Mouse (Mus musculus): ENCODE measurements around the gene Cep164. TPM values are rescaled to one million over a fixed set of nuclear protein-coding genes. Genes with fewer than 3 reads are reported as not detected.
"Not testable (repeated sequence)": the region's sequence is repeated elsewhere in the genome, so short reads cannot be mapped to it uniquely, and the experiment has no call there.

Cep164 gene
- polyA plus RNA-seq, 1 experiment from 2014 or later, result 31.6 TPM

DNA sequence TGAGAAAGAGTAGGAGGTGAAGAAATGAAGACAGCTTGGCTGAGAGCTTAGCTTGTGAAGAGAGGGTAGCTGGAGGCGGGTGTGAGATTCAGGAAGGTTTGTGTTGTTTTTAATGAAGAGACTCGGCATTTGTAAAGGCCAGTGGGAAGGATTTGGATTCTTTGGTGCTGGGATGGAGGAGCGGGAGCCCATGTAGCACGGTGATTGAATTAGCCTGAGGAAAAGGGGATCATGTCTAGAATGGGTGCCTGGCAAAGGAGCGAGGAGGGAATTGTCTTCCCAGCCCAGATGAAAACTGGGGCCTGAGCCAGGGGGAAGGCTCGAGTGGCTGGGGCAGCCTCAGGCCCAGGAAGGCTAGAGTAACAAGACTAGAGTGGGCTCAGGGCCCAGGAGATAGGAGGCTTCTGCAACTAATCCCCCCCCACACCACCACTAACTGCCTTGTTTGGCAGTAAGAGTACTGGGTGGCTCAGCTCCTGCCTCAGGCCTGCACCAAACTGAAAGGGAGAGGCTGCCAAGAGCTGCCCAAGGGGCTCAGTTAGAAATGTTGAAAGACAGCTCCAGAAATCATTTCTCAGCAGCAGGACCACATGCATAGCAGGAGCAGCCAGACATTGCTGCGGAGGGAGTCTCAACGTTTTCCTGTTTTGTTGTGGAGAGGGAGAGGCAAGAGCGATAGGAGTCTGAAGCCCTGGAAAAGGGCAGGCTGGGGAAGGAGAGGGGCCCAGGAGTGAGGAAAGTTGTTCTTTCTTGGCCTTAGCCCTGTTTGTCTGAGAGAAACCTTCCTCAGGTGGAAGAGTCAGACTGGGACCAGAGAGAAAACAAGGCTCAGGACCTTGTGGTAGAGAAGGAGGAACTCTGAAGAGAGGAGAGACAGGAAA, 21.3 kb upstream of the Cep164 start:
- H3K4me2 ChIP-seq (replicated peaks), result peak overlapping the region; percentile 10; the same call in 1 of the 2 replicates
- peak overlapping the region; percentile 90 for H3K27ac ChIP-seq (replicated peaks)
- H3K36me3 ChIP-seq, result 0 out of 2 replicates have a peak, but pooled peaks cover 14% of the 10 kb centered on the region
- H3K27me3 ChIP-seq, result no peaks in the 10 kb centered on the region
- WGBS, result 28% methylated on average over 9 of the region's 9 CpGs
- H3K4me1 ChIP-seq, result peaks cover 29% of the 10 kb centered on the region
- H3K9ac ChIP-seq, result no peak overlapping the region
- ATAC-seq (ENCODE audit: insufficient number of reproducible peaks, low FRiP score, low TSS enrichment, low read depth), result peak; percentile 81
- H3K9me3 ChIP-seq (replicated peaks), result no peaks in the 10 kb centered on the region
- no peak overlapping the region for H3K4me3 ChIP-seq (replicated peaks)

DNA sequence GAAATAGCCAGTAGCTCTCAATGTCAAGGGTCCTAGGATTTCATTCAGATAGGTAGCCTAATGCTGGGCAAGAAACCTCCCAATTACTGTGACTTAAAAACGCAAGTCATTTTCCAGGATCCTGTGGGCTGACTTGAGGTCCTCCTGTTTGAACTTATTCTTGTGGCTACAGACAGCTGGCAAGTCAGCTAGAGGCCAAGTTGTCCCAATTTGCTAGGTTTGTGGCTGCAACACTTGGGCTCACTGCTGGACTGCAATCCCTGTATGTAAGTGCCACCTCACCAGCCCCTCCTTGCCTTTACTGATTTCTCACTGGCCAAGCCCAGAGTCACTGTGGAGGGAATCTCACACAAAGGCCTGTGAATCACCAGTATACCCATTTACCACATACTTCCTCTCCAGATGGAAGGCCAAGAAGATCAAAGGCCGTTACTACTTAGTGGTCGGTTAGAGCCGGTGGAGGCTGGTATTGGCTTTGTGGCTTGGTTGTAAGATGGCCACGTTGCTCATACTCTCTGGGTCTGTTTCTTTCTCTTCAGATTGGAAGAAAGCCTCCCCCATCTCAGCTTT, 18.5 kb upstream of the Cep164 start:
- ATAC-seq (ENCODE audit: insufficient number of reproducible peaks, low FRiP score, low TSS enrichment, low read depth), result no peak
- 74% methylated on average over 5 of the region's 5 CpGs for WGBS
- Histone ChIP-seq H3K4me1 (peaks cover 29% of the 10 kb centered on the region), H3K9me3 (replicated peaks) (no peaks in the 10 kb centered on the region), H3K27me3 (no peaks in the 10 kb centered on the region), H3K4me3 (replicated peaks) (no peak overlapping the region), H3K27ac (replicated peaks) (no peak overlapping the region), H3K36me3 (no peaks in the 10 kb centered on the region), H3K4me2 (replicated peaks) (no peak overlapping the region), H3K9ac (no peak overlapping the region)

- not testable (repeated sequence) for H3K27me3 ChIP-seq; ATAC-seq (ENCODE audit: insufficient number of reproducible peaks, low FRiP score, low TSS enrichment, low read depth); H3K9me3 ChIP-seq (replicated peaks); H3K36me3 ChIP-seq; H3K27ac ChIP-seq (replicated peaks); H3K4me3 ChIP-seq (replicated peaks); H3K9ac ChIP-seq; H3K4me2 ChIP-seq (replicated peaks)
- WGBS, result 59% methylated on average over 2 of the region's 2 CpGs
- peaks cover 34% of the 10 kb centered on the region for H3K4me1 ChIP-seq
Observed at GRCm38 (mm10) chr9:45846176-45846575, 17.7 kb upstream of the Cep164 start.

DNA sequence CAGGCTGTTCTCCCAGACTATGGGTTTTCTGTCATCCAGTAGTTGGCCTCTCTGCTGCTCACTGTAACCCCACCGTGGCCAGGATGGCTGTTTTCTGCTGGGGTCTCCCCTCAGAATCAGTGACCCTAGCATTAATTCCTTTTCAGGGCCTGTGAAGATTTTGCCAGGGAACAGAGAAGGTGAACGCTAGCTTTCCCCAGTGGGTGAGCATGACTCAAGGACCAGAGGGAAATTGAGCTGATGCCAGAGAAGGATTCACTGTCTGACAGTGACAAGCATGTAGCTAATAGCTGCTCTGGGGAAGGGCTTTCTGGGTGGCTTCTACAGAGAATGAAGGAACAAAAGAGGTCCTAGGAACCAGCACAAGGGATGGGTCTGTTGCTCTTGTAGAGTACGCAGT, 17.1 kb upstream of the Cep164 start:
- no peaks in the 10 kb centered on the region for H3K27me3 ChIP-seq
- peaks cover 35% of the 10 kb centered on the region for H3K4me1 ChIP-seq
- ATAC-seq (ENCODE audit: insufficient number of reproducible peaks, low FRiP score, low TSS enrichment, low read depth), result no peak
- WGBS, result 77% methylated on average over 3 of the region's 3 CpGs
- no peak overlapping the region for H3K9ac ChIP-seq
- no peak overlapping the region for H3K4me3 ChIP-seq (replicated peaks)
- no peak overlapping the region for H3K27ac ChIP-seq (replicated peaks)
- no peaks in the 10 kb centered on the region for H3K9me3 ChIP-seq (replicated peaks)
- no peak overlapping the region for H3K4me2 ChIP-seq (replicated peaks)
- no peaks in the 10 kb centered on the region for H3K36me3 ChIP-seq

- Histone ChIP-seq H3K4me3 (replicated peaks) (no peak overlapping the region), H3K36me3 (no peaks in the 10 kb centered on the region), H3K27ac (replicated peaks) (no peak overlapping the region), H3K27me3 (no peaks in the 10 kb centered on the region), H3K4me1 (peaks cover 33% of the 10 kb centered on the region), H3K9ac (no peak overlapping the region), H3K4me2 (replicated peaks) (no peak overlapping the region), H3K9me3 (replicated peaks) (no peaks in the 10 kb centered on the region)
- ATAC-seq (ENCODE audit: insufficient number of reproducible peaks, low FRiP score, low TSS enrichment, low read depth), result no peak
- WGBS, result 93% methylated on average over 1 of the region's 1 CpGs
Observed at GRCm38 (mm10) chr9:45843780-45844179, 15.3 kb upstream of the Cep164 start.

- Histone ChIP-seq H3K9ac (no peak overlapping the region), H3K36me3 (no peaks in the 10 kb centered on the region), H3K9me3 (replicated peaks) (no peaks in the 10 kb centered on the region), H3K4me1 (peaks cover 28% of the 10 kb centered on the region), H3K27ac (replicated peaks) (no peak overlapping the region), H3K4me3 (replicated peaks) (no peak overlapping the region), H3K27me3 (no peaks in the 10 kb centered on the region), H3K4me2 (replicated peaks) (no peak overlapping the region)
- WGBS, result 77% methylated on average over 5 of the region's 5 CpGs
- ATAC-seq (ENCODE audit: insufficient number of reproducible peaks, low FRiP score, low TSS enrichment, low read depth), result no peak
Observed at GRCm38 (mm10) chr9:45843007-45843406, 14.5 kb upstream of the Cep164 start.

GRCm38 (mm10) chr9:45841458-45841857, 13.0 kb upstream of the Cep164 start:
- no peaks in the 10 kb centered on the region for H3K36me3 ChIP-seq
- 79% methylated on average over 6 of the region's 6 CpGs for WGBS
- peaks cover 30% of the 10 kb centered on the region for H3K4me1 ChIP-seq
- no peak overlapping the region for H3K9ac ChIP-seq
- no peak overlapping the region for H3K4me3 ChIP-seq (replicated peaks)
- no peak for ATAC-seq (ENCODE audit: insufficient number of reproducible peaks, low FRiP score, low TSS enrichment, low read depth)
- no peaks in the 10 kb centered on the region for H3K27me3 ChIP-seq
- no peak overlapping the region for H3K4me2 ChIP-seq (replicated peaks)
- H3K9me3 ChIP-seq (replicated peaks), result no peaks in the 10 kb centered on the region
- H3K27ac ChIP-seq (replicated peaks), result no peak overlapping the region

DNA sequence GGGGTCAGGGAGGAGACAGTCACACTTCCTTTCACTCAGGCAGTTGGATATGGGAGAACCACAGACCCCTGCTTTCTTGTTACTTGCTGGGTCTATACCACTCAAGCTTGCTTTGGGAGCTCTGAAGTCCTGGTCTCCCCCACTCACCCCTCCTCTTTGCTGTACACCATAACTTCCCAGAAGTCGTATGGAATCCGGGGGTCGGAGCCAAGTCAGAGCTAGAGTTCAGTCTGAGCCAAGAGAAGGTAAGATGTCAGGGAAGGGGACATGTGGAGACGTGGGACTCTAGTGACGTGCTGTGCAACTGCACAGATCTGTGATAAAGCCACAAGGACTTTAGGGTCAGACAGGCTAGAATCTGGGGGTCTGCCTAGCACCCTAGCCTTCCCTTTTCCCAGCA, 11.8 kb upstream of the Cep164 start:
- WGBS, result 55% methylated on average over 5 of the region's 5 CpGs
- peak overlapping the region; percentile 91 for H3K4me2 ChIP-seq (replicated peaks)
- H3K27ac ChIP-seq (replicated peaks), result no peak overlapping the region
- H3K36me3 ChIP-seq, result no peaks in the 10 kb centered on the region
- H3K4me3 ChIP-seq (replicated peaks), result peak overlapping the region; percentile 82
- H3K27me3 ChIP-seq, result no peaks in the 10 kb centered on the region
- ATAC-seq (ENCODE audit: insufficient number of reproducible peaks, low FRiP score, low TSS enrichment, low read depth), result no peak
- H3K9me3 ChIP-seq (replicated peaks), result no peaks in the 10 kb centered on the region
- H3K4me1 ChIP-seq, result peaks cover 30% of the 10 kb centered on the region
- H3K9ac ChIP-seq, result no peak overlapping the region

GRCm38 (mm10) chr9:45839982-45840300, 11.4 kb upstream of the Cep164 start:
- ATAC-seq (ENCODE audit: insufficient number of reproducible peaks, low FRiP score, low TSS enrichment, low read depth), result no peak
- WGBS, result 70% methylated on average over 7 of the region's 7 CpGs
- H3K36me3 ChIP-seq, result no peaks in the 10 kb centered on the region
- no peak overlapping the region for H3K27ac ChIP-seq (replicated peaks)
- peaks cover 30% of the 10 kb centered on the region for H3K4me1 ChIP-seq
- no peaks in the 10 kb centered on the region for H3K27me3 ChIP-seq
- peak overlapping the region; percentile 82 for H3K4me3 ChIP-seq (replicated peaks)
- no peaks in the 10 kb centered on the region for H3K9me3 ChIP-seq (replicated peaks)
- H3K9ac ChIP-seq, result peak overlapping the region; percentile 86; the same call in 1 of the 2 replicates
- H3K4me2 ChIP-seq (replicated peaks), result peak overlapping the region; percentile 91

DNA sequence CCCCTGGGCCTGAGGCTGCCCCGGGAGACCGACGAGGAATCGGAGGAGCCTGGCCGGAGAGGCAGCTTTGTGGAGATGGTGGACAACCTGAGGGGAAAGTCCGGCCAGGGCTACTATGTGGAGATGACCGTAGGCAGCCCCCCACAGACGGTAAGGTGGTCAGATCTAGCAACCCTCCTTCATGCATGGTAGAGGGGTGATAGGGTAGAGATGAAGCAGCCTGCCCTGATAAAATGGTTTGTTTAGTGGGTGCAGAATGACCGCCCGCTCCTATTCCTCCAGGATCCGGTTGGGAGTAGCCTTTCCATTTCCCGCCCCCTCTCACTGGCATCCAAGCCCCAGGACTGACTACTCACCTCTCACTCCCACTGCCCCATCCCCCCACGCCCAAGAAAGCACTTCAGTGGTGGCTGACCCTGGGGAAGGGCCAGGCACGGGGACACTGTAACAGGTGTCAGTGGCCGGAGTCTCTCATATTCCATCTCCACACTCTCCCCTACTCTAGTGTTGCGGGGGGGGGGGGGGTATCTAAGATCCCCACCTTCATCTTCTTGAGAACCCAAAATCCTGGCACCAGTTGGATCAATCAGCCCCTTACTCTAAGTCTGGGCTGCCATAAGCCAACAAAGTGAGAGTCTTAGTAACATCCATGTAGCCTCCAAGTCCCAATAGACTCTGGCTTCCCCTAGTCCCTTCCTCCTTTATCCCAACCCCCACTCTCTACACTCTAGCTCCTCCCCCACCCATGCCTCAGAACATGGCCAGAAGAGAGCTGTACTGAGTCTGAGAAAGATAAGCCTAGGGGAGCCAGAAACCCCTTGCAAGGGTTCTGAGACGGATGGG, 10.9 kb upstream of the Cep164 start:
- H3K36me3 ChIP-seq, result no peaks in the 10 kb centered on the region
- peak overlapping the region; percentile 60; the same call in 1 of the 2 replicates for H3K27ac ChIP-seq (replicated peaks)
- H3K4me1 ChIP-seq, result peaks cover 30% of the 10 kb centered on the region
- no peak for ATAC-seq (ENCODE audit: insufficient number of reproducible peaks, low FRiP score, low TSS enrichment, low read depth)
- H3K4me2 ChIP-seq (replicated peaks), result peak overlapping the region; percentile 91
- H3K9me3 ChIP-seq (replicated peaks), result no peaks in the 10 kb centered on the region
- peak overlapping the region; percentile 86 for H3K9ac ChIP-seq
- WGBS, result 12% methylated on average over 17 of the region's 17 CpGs
- no peaks in the 10 kb centered on the region for H3K27me3 ChIP-seq
- peak overlapping the region; percentile 82 for H3K4me3 ChIP-seq (replicated peaks)

All from embryonic facial prominence, embryonic 15.5 days (tissue).